Mouse (Mus musculus) kidney, embryonic 16.5 days (tissue): ENCODE results near the gene S100a2. TPM values are rescaled to one million over a fixed set of nuclear protein-coding genes. Genes with fewer than 3 reads are reported as not detected.

Source experiments
- ATAC-seq: fragments of 200-750 bp; cut with Nextera tagmentation; 2 replicates; pipeline ENCODE4 v1.8.0; 2017; ENCODE audit warnings: moderate TSS enrichment; ENCODE audit not compliant: low FRiP score, low TSS enrichment
- H3K27ac ChIP-seq: fragments of 300-500 bp; sonication (generic); 2 replicates; pipeline ENCODE4 v1.5.1; 2014; ENCODE audit warnings: low read length
- H3K27me3 ChIP-seq: fragments of 300-500 bp; sonication (generic); 2 replicates; pipeline ENCODE4 v1.6.1; 2014; ENCODE audit warnings: low read length, control low read depth, mixed read lengths; ENCODE audit not compliant: insufficient read depth
- H3K36me3 ChIP-seq: fragments of 300-500 bp; sonication (generic); 2 replicates; pipeline ENCODE4 v1.6.1; 2014; ENCODE audit warnings: low read length, control low read depth, mixed read lengths; ENCODE audit not compliant: insufficient read depth
- H3K4me1 ChIP-seq: fragments of 300-500 bp; sonication (generic); 2 replicates; pipeline ENCODE4 v1.6.1; 2014; ENCODE audit warnings: low read length, control low read depth, mixed read lengths; ENCODE audit not compliant: insufficient read depth
- H3K4me2 ChIP-seq: fragments of 300-500 bp; sonication (generic); replicated peaks from 2 replicates; pipeline ENCODE4 v1.6.1; 2014; ENCODE audit warnings: low read depth, low read length
- H3K4me3 ChIP-seq: fragments of 300-500 bp; sonication (generic); 2 replicates; pipeline ENCODE4 v1.5.1; 2014; ENCODE audit warnings: mild to moderate bottlenecking, low read length
- H3K9ac ChIP-seq: fragments of 300-500 bp; sonication (generic); replicated peaks from 2 replicates; pipeline ENCODE4 v1.6.1; 2014; ENCODE audit warnings: low read length
- H3K9me3 ChIP-seq: fragments of 300-500 bp; sonication (generic); 2 replicates; pipeline ENCODE4 v1.6.1; 2016; ENCODE audit warnings: low read length, control low read depth
- WGBS: fragments of 180-500 bp; shearing (Covaris S2); extraction: QIAGEN DNeasy Blood & Tissue Kit; methylation state at CpG from one replicate; pipeline ENCODE4 v1.1.7; 2014; 5-methylcytosine and 5-hydroxymethylcytosine counted together
- polyA plus RNA-seq: library from polyadenylated mRNA; unstranded; fragments of >200 nt; fragmentation: Nextera tagmentation; extraction: Ambion mirVana; gene quantifications from 2 replicates; pipeline ENCODE4 v1.2.1, GENCODE M21; 2015

The S100a2 gene
- polyA plus RNA-seq, 1 experiment from 2014 or later: not detected

DNA sequence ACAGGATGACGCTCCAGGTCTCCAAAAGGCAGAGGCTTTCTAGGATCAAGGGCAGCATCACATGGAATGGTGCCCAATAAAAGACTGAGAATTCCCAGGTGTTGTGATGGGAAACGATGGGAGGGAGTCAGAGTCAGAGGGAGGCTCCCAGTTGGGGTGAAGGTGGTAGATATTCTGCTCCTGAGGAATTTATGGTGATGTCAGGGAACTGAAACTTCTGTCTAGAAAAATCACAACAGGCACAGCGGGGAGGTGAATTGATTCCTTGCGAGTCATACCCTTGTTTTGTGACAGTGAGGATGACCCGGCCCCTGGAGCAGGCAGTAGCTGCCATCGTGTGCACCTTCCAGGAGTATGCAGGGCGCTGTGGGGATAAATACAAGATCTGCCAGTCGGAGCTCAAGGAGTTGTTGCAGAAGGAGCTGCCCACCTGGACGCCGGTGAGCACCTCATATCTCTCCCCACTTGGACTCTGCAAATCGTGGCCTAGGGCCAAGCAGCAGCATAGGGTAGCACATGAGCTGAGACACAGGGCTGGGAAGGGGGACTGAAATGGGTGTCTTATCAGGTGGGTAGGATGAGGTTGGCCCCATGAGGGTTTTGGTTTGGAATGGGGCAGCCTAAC is 11.6 kb downstream of the S100a2 start, which contains the start of gene Gm42674:
Gene Gm42674 (plus strand): TSS at position 419 of the 625 bp plus-strand sequence.
- Histone ChIP-seq H3K4me1 (peaks cover 26% of the 10 kb centered on the region), H3K27me3 (no peaks in the 10 kb centered on the region), H3K4me3 (no peak within 1 kb of the TSS), H3K27ac (no peak within 1 kb of the TSS), H3K36me3 (no peaks in the 10 kb centered on the region), H3K9ac (no peak within 1 kb of the TSS), H3K9me3 (no peaks in the 10 kb centered on the region), H3K4me2 (no peak within 1 kb of the TSS)
- ATAC-seq: no peak
- 82% methylated on average over 11 of the region's 11 CpGs for WGBS

DNA sequence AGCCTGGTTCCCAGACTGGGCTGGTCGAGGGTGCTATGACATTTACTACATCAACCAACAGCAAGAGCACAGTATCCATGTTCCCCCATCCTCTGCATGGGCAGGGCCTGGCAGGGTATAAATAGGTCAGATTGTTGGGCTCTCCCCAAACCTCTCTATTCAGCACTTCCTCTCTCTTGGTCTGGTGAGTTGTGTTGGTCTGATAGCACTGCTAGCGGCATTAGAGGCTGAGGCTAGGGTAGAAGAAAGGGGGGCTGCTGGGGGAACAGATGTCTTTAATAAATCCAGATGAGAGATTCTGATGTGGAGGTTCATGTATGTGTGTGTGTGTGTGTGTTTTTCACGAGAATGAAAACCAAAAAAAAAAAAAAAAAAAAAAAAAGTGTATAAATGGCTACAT is 13.6 kb downstream of the S100a2 start, which contains the start of gene S100a4:
Gene S100a4 (plus strand): TSS at position 149 of the 400 bp plus-strand sequence.
- H3K4me1 ChIP-seq: peaks cover 18% of the 10 kb centered on the region
- H3K27me3 ChIP-seq: no peaks in the 10 kb centered on the region
- no peak for ATAC-seq
- WGBS: 47% methylated on average over 3 of the region's 3 CpGs
- no peaks in the 10 kb centered on the region for H3K36me3 ChIP-seq
- no peak within 1 kb of the TSS for H3K4me2 ChIP-seq
- H3K4me3 ChIP-seq: no peak within 1 kb of the TSS
- no peak within 1 kb of the TSS for H3K9ac ChIP-seq
- H3K27ac ChIP-seq: peak within 1 kb of the TSS; percentile 80
- H3K9me3 ChIP-seq: no peaks in the 10 kb centered on the region

DNA sequence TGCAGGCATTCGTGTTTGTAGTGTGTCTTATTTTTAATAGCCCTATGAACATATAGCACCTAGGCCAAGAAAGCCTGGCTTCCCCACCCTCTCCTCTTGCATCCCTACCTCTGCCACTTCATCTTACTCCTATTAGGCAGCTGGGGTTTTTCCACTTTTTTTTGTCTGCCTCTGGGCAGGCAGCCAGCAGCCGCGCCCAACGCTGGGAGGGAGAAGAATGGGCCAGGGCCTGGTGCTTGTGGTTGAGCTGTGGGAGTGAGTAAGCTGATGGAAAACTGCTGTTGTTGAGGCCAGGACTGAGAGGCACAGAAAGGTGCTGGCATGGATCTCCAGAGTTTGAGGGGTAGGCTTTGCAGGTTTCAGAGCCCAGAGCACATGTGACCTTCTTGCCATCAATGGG is 14.4 kb downstream of the S100a2 start:
- H3K27me3 ChIP-seq: no peaks in the 10 kb centered on the region
- H3K4me1 ChIP-seq: peaks cover 18% of the 10 kb centered on the region
- H3K4me2 ChIP-seq: no peak overlapping the region
- peak; percentile 81 for ATAC-seq
- H3K9me3 ChIP-seq: no peaks in the 10 kb centered on the region
- H3K27ac ChIP-seq: peak overlapping the region; percentile 80
- WGBS: 50% methylated on average over 4 of the region's 4 CpGs
- no peak overlapping the region for H3K9ac ChIP-seq
- no peaks in the 10 kb centered on the region for H3K36me3 ChIP-seq
- no peak overlapping the region for H3K4me3 ChIP-seq

DNA sequence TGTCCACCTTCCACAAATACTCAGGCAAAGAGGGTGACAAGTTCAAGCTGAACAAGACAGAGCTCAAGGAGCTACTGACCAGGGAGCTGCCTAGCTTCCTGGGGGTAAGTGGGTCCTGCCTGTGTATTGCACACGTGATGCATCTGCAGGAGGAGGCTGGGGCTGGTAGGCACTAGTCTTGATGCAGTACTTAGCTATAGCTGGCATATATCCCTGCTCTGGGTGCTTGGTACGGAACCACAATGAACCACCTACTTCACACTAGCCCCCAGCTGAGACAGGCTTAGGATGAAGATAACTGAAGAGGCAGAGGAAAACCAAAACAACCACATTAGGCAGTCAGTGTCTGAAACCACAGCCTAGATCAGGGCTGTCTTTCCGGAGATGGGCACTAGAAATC is 15.0 kb downstream of the S100a2 start:
- Histone ChIP-seq H3K9ac (no peak overlapping the region), H3K4me1 (peaks cover 18% of the 10 kb centered on the region), H3K36me3 (no peaks in the 10 kb centered on the region), H3K27ac (peak overlapping the region; percentile 80), H3K4me2 (no peak overlapping the region), H3K27me3 (no peaks in the 10 kb centered on the region), H3K9me3 (no peaks in the 10 kb centered on the region), H3K4me3 (no peak overlapping the region)
- 78% methylated on average over 3 of the region's 3 CpGs for WGBS
- ATAC-seq: no peak

DNA sequence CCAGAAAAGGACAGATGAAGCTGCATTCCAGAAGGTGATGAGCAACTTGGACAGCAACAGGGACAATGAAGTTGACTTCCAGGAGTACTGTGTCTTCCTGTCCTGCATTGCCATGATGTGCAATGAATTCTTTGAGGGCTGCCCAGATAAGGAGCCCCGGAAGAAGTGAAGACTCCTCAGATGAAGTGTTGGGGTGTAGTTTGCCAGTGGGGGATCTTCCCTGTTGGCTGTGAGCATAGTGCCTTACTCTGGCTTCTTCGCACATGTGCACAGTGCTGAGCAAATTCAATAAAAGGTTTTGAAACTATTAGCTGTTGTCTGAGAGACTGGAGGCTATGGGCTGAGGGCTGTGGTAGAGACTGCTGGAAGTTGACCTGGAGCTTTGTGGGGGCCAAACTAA is 15.7 kb downstream of the S100a2 start:
- Histone ChIP-seq H3K4me2 (no peak overlapping the region), H3K27ac (peak overlapping the region; percentile 44; the same call in 1 of the 2 replicates), H3K9ac (no peak overlapping the region), H3K36me3 (no peaks in the 10 kb centered on the region), H3K4me3 (no peak overlapping the region), H3K4me1 (peaks cover 18% of the 10 kb centered on the region), H3K27me3 (no peaks in the 10 kb centered on the region), H3K9me3 (no peaks in the 10 kb centered on the region)
- 79% methylated on average over 2 of the region's 2 CpGs for WGBS
- no peak for ATAC-seq

DNA sequence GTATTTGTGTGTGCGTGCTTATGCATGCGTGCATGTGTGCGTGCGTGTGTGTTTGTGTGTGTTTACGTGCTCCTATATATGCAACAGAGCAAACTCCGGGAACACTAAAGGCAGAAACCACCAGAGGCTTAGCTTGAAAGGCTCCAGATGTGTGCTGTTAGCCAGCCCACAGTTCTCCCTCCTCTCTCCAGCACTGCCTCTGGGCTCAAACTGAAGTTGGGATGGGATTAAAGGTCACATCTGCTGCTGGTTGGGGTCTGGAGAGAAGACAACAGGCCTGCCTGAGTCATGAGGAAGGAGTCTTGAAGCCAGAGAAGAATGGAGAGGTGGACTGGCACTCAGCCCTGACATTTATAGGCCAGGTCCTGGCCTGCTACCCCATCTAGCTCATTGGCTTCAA is 16.1 kb downstream of the S100a2 start:
- Histone ChIP-seq H3K4me2 (no peak overlapping the region), H3K4me3 (no peak overlapping the region), H3K9me3 (no peaks in the 10 kb centered on the region), H3K4me1 (peaks cover 18% of the 10 kb centered on the region), H3K27me3 (no peaks in the 10 kb centered on the region), H3K36me3 (no peaks in the 10 kb centered on the region), H3K9ac (no peak overlapping the region), H3K27ac (no peak overlapping the region; the same call in 1 of the 2 replicates)
- WGBS: 72% methylated on average over 6 of the region's 6 CpGs
- ATAC-seq: peak; percentile 47; the same call in 1 of the 2 replicates

DNA sequence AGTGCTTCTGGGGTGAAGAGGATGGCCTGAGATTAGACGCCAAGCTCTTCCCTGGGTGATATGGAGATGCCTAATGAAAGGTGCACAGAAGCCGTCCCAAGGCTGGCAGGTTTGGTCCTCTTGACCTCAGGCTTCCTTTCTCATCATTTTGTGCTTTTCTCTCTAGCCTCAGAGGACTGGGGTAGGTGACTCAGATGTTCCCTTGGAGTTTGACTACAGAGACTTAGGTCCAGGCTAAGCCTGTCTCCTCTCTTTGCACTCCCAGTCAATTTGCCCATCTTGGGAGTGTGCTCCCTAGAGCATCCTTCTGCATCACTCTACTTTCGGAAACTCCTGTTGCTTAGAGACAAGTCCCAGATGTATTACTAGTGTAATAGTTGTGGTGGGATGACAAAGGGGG is 17.3 kb downstream of the S100a2 start:
- H3K9ac ChIP-seq: no peak overlapping the region
- 83% methylated on average over 3 of the region's 3 CpGs for WGBS
- no peak overlapping the region for H3K27ac ChIP-seq
- H3K27me3 ChIP-seq: no peaks in the 10 kb centered on the region
- peaks cover 20% of the 10 kb centered on the region for H3K4me1 ChIP-seq
- H3K9me3 ChIP-seq: no peaks in the 10 kb centered on the region
- H3K36me3 ChIP-seq: no peaks in the 10 kb centered on the region
- ATAC-seq: no peak
- no peak overlapping the region for H3K4me3 ChIP-seq
- no peak overlapping the region for H3K4me2 ChIP-seq

DNA sequence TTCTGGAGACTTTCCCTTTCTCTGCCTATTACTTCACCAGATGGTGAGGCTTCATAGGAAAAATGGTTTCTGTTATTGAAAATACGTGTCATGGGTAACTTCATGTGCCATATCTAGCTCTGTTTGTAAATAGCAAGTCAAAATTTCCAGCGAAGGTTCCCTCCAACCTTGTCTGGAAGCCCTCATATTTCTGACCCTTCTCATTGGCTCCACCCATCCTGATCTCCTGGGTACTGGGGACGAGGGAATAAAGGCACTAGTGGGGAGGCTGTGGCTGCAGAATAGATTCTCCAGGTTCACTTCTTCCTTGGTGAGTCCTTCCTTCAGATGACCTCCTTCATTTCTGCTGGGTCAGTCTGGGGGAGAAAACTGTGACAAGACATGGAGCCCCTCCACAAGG is 18.2 kb downstream of the S100a2 start, which contains the start of gene S100a5:
Gene S100a5 (plus strand): TSS at position 301 of the 400 bp plus-strand sequence.
- Histone ChIP-seq H3K4me3 (no peak within 1 kb of the TSS), H3K4me1 (peaks cover 25% of the 10 kb centered on the region), H3K9me3 (no peaks in the 10 kb centered on the region), H3K4me2 (no peak within 1 kb of the TSS), H3K27me3 (no peaks in the 10 kb centered on the region), H3K27ac (no peak within 1 kb of the TSS), H3K9ac (no peak within 1 kb of the TSS), H3K36me3 (no peaks in the 10 kb centered on the region)
- WGBS: 63% methylated on average over 3 of the region's 3 CpGs
- ATAC-seq: no peak

DNA sequence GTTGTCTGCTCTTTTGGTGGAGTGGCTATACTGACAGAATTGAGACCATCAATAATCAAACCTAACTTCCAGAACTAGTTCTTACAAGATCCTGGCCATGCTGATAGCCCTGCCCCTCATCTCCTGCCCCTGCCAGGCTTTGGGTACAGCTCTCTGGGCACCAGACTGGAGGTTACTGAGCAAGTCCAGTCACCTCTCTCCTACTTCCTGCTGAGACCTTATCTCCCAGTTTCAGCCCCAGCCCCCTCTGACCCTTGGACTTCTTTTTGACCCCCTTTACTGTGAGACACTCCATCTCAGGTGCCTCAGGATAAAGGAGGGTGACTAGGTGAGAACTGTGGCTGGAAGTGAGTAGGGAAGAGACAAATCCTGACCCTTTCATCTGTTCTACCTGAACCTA is 19.1 kb downstream of the S100a2 start:
- no peaks in the 10 kb centered on the region for H3K9me3 ChIP-seq
- no peak overlapping the region for H3K27ac ChIP-seq
- H3K4me2 ChIP-seq: no peak overlapping the region
- no peaks in the 10 kb centered on the region for H3K36me3 ChIP-seq
- no peak overlapping the region for H3K9ac ChIP-seq
- no peak for ATAC-seq
- peaks cover 27% of the 10 kb centered on the region for H3K4me1 ChIP-seq
- H3K27me3 ChIP-seq: no peaks in the 10 kb centered on the region
- H3K4me3 ChIP-seq: no peak overlapping the region

DNA sequence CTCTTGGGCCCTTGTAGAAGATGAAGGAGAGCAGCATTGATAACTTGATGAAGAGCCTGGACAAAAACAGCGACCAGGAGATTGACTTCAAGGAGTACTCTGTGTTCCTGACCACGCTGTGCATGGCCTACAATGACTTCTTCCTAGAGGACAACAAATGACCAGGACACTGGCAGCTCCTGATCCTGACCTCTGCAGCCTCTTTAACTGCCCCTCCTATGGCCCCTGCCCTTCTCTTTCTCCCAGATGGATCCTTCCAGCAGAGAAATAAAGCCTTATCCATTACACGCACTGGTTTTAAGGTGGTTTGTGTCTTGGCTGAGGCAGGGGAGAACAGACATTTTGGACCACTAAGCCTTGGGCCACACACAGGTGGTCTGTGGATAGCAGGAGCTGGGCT is 21.4 kb downstream of the S100a2 start:
- Histone ChIP-seq H3K9me3 (no peaks in the 10 kb centered on the region), H3K9ac (no peak overlapping the region), H3K4me2 (no peak overlapping the region), H3K4me3 (no peak overlapping the region), H3K27me3 (no peaks in the 10 kb centered on the region), H3K27ac (no peak overlapping the region), H3K36me3 (no peaks in the 10 kb centered on the region), H3K4me1 (peaks cover 13% of the 10 kb centered on the region)
- no peak for ATAC-seq
- WGBS: 83% methylated on average over 3 of the region's 3 CpGs
